Mouse (Mus musculus) limb, embryonic 15.5 days (tissue): ENCODE results near the gene Stk32c. TPM values are rescaled to one million over a fixed set of nuclear protein-coding genes. Genes with fewer than 3 reads are reported as not detected.

Source experiments
- ATAC-seq: fragments of 200-750 bp; cut with Nextera tagmentation; 2 replicates; pipeline ENCODE4 v1.8.0; 2017; ENCODE audit warnings: low read depth, moderate TSS enrichment; ENCODE audit not compliant: insufficient number of reproducible peaks, low FRiP score, low TSS enrichment
- H3K27ac ChIP-seq: fragments of 300-500 bp; sonication (generic); 2 replicates; pipeline ENCODE4 v1.5.1; 2015; ENCODE audit warnings: moderate library complexity, mild to moderate bottlenecking, inconsistent platforms
- H3K27me3 ChIP-seq: fragments of 300-500 bp; sonication (generic); 2 replicates; pipeline ENCODE4 v1.6.1; 2015; ENCODE audit warnings: inconsistent platforms
- H3K36me3 ChIP-seq: fragments of 300-500 bp; sonication (generic); 2 replicates; pipeline ENCODE4 v1.6.1; 2015; ENCODE audit warnings: inconsistent platforms
- H3K4me1 ChIP-seq: fragments of 300-500 bp; sonication (generic); 2 replicates; pipeline ENCODE4 v1.6.1; 2015; ENCODE audit warnings: inconsistent platforms
- H3K4me2 ChIP-seq: fragments of 300-500 bp; sonication (generic); 2 replicates; pipeline ENCODE4 v1.6.1; 2015; ENCODE audit warnings: mild to moderate bottlenecking, inconsistent platforms
- H3K4me3 ChIP-seq: fragments of 300-500 bp; sonication (generic); 2 replicates; pipeline ENCODE4 v1.5.1; 2015; ENCODE audit warnings: mild to moderate bottlenecking, inconsistent platforms
- H3K9ac ChIP-seq: fragments of 300-500 bp; sonication (generic); 2 replicates; pipeline ENCODE4 v1.6.1; 2015; ENCODE audit warnings: inconsistent platforms
- H3K9me3 ChIP-seq: fragments of 300-500 bp; sonication (generic); 2 replicates; pipeline ENCODE4 v1.6.1; 2016; ENCODE audit warnings: inconsistent platforms
- WGBS: fragments of 180-500 bp; shearing (Covaris S2); methylation state at CpG from one replicate; pipeline ENCODE4 v1.1.7; 2015; 5-methylcytosine and 5-hydroxymethylcytosine counted together
- polyA plus RNA-seq: library from polyadenylated mRNA; unstranded; fragments of >200 nt; fragmentation: Nextera tagmentation; extraction: Ambion mirVana; gene quantifications from 2 replicates; pipeline ENCODE4 v1.2.1, GENCODE M21; 2015

Stk32c gene
- 0.23 and 0.27 TPM in 2 replicates for polyA plus RNA-seq

- H3K27me3 ChIP-seq, result no peaks in the 10 kb centered on the region
- H3K36me3 ChIP-seq, result no peaks in the 10 kb centered on the region
- H3K9me3 ChIP-seq, result no peaks in the 10 kb centered on the region
- peak within 1 kb of the TSS; percentile 59 for H3K9ac ChIP-seq
- H3K4me1 ChIP-seq, result peaks cover 10% of the 10 kb centered on the region
- peak; percentile 97 for ATAC-seq
- 1% methylated on average over 53 of the region's 53 CpGs for WGBS
- H3K4me3 ChIP-seq, result peak within 1 kb of the TSS; percentile 62
- H3K27ac ChIP-seq, result peak within 1 kb of the TSS; percentile 88
- H3K4me2 ChIP-seq, result peak within 1 kb of the TSS; percentile 66
These were observed at the start of gene Stk32c, which contains the start of gene Lrrc27 for GRCm38 (mm10) chr7:139212754-139213745. Gene Stk32c, minus strand, starts transcription at chr7:139213307. Gene Lrrc27, plus strand, starts transcription at chr7:139212988.

DNA sequence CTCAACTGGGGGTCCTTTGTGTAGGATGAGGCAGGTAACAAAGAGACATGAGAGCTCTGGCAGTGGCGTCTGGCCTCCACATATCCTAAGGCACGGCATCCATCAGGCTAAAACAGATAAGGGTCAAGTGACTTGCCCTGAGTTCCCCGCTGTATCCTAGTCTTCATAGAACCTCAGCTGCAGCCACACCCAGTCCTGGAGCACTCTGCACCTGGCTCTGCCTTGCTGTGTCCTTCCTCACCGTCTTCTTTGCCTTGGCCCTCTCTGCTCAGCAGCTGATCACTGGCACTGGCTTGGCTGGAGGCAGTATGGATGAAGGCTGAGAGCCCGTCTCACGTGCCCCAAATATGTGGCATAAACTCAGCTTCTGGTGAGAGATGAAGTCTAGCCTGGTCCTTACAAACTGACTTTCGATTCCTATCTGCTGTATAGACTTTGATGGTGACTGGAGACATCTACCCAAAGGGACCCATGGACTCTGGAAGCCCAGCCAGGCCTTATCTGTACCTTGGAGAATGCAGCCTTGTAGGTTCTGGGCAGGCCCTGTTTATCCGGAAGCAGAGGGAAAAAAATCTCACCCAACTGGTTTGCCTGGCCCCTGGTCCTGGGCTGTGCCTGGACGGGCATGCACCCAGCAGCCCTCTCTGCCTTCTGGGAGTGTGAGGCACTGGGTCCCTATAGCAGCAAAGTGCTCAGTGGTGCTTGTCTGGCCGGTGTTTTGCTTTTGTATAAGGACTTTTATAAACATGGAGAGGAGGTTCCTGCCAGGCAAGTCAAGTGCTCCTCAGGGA lies 44.8 kb upstream of the Stk32c start:
- Histone ChIP-seq H3K9me3 (no peaks in the 10 kb centered on the region), H3K4me1 (peaks cover 21% of the 10 kb centered on the region), H3K4me2 (no peak overlapping the region), H3K36me3 (peaks cover 42% of the 10 kb centered on the region; the same call in 1 of the 2 replicates), H3K9ac (no peak overlapping the region), H3K4me3 (no peak overlapping the region), H3K27me3 (no peaks in the 10 kb centered on the region), H3K27ac (no peak overlapping the region)
- no peak for ATAC-seq
- 77% methylated on average over 10 of the region's 10 CpGs for WGBS

DNA sequence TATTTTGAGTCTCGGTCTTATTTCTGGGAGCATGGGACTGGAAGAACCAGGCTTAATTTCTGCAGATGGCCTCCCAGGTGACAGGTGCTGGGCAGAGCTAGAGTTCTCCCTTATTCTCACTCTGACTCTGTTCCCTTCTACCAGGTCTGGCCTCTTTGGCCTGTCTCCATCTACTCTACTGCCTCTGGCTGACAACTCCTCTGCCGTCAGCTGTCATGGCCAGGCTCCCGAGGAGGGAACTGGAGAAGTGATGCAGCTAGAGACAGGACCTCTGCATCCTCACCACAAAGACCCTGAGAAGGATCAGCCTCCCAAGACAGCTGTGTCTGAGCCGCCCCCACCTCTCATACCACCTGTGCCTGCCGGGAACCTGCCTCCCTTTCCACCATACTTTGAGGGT lies 41.5 kb upstream of the Stk32c start:
- Histone ChIP-seq H3K27me3 (no peaks in the 10 kb centered on the region), H3K27ac (no peak overlapping the region)
- no peak for ATAC-seq

DNA sequence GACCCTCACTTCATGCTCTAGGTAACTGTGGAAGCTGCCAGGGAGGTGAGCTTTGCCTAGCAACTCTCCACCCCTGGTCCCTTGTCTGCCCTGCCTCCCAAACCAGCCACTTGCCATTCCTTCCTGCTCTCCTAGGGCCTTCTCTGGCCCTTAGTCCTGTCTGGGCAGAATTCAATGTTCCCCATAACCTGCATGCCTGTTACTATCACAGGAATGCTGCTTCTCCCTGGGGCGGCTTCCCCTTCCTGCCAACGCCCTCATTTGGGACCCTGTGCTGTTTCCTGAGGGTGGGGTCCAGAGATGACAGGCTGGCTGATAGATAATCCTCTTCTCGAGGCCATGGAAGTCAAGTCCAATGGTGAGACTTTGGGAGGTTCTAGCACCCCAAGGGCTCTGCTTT lies 40.4 kb upstream of the Stk32c start:
- no peak for ATAC-seq
- Histone ChIP-seq H3K36me3 (peaks cover 26% of the 10 kb centered on the region; the same call in 1 of the 2 replicates), H3K4me2 (no peak overlapping the region), H3K27me3 (no peaks in the 10 kb centered on the region), H3K4me1 (peaks cover 53% of the 10 kb centered on the region), H3K9me3 (no peaks in the 10 kb centered on the region), H3K9ac (no peak overlapping the region), H3K27ac (0 out of 2 replicates have a peak overlapping the region, but pooled peaks have one; percentile 22), H3K4me3 (no peak overlapping the region)
- 54% methylated on average over 3 of the region's 3 CpGs for WGBS

More for the DNA sequence above, 41.5 kb upstream of the Stk32c start:
- Histone ChIP-seq H3K36me3 (peaks cover 26% of the 10 kb centered on the region; the same call in 1 of the 2 replicates), H3K9ac (no peak overlapping the region), H3K4me2 (no peak overlapping the region), H3K4me1 (peaks cover 47% of the 10 kb centered on the region), H3K4me3 (no peak overlapping the region), H3K9me3 (no peaks in the 10 kb centered on the region)
- WGBS, result 76% methylated on average over 5 of the region's 5 CpGs

GRCm38 (mm10) chr7:139252986-139253385 lies 39.9 kb upstream of the Stk32c start:
- H3K27me3 ChIP-seq, result no peaks in the 10 kb centered on the region
- peaks cover 53% of the 10 kb centered on the region for H3K4me1 ChIP-seq
- peaks cover 26% of the 10 kb centered on the region; the same call in 1 of the 2 replicates for H3K36me3 ChIP-seq
- H3K9ac ChIP-seq, result no peak overlapping the region
- H3K4me3 ChIP-seq, result no peak overlapping the region
- H3K9me3 ChIP-seq, result no peaks in the 10 kb centered on the region
- no peak overlapping the region for H3K27ac ChIP-seq
- 59% methylated on average over 9 of the region's 9 CpGs for WGBS
- H3K4me2 ChIP-seq, result no peak overlapping the region
- ATAC-seq, result no peak

- WGBS, result 85% methylated on average over 7 of the region's 7 CpGs
- no peaks in the 10 kb centered on the region for H3K27me3 ChIP-seq
- H3K36me3 ChIP-seq, result peaks cover 23% of the 10 kb centered on the region; the same call in 1 of the 2 replicates
- no peak for ATAC-seq
- H3K9ac ChIP-seq, result no peak overlapping the region
- H3K27ac ChIP-seq, result no peak overlapping the region
- H3K4me3 ChIP-seq, result no peak overlapping the region
- H3K4me1 ChIP-seq, result peaks cover 57% of the 10 kb centered on the region
- H3K4me2 ChIP-seq, result no peak overlapping the region
- no peaks in the 10 kb centered on the region for H3K9me3 ChIP-seq
These were observed 39.5 kb upstream of the Stk32c start for GRCm38 (mm10) chr7:139252566-139252965.

DNA sequence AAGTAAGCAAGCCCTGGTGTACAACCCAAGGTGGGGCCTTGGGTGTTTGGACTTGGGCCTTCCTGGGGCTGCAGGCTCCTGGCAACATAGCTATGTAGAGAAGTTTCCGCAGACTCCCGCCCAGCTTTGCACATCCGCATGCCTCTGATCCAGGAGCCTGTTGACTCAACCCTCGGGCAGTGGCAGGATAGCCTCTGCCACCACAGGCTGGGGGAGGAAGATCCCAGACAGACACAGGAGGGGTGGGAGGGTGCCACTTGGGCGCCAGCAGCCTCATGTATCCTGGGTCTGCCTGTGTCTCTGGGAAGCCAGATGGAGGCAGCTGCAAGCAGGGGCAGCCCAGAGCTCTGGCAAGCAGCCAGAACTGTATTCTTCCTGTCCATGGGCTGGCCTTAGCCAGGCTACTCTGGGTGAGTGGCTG lies 38.8 kb upstream of the Stk32c start:
- 48% methylated on average over 5 of the region's 5 CpGs for WGBS
- peaks cover 57% of the 10 kb centered on the region for H3K4me1 ChIP-seq
- H3K4me2 ChIP-seq, result no peak overlapping the region
- peaks cover 18% of the 10 kb centered on the region; the same call in 1 of the 2 replicates for H3K36me3 ChIP-seq
- no peak for ATAC-seq
- H3K9me3 ChIP-seq, result no peaks in the 10 kb centered on the region
- peak overlapping the region; percentile 7; the same call in 1 of the 2 replicates for H3K27ac ChIP-seq
- H3K27me3 ChIP-seq, result no peaks in the 10 kb centered on the region
- no peak overlapping the region for H3K4me3 ChIP-seq
- no peak overlapping the region for H3K9ac ChIP-seq

GRCm38 (mm10) chr7:139249406-139250210 lies 36.5 kb upstream of the Stk32c start:
- Histone ChIP-seq H3K4me1 (peaks cover 67% of the 10 kb centered on the region), H3K9me3 (no peaks in the 10 kb centered on the region), H3K4me2 (peak overlapping the region; percentile 93), H3K9ac (no peak overlapping the region), H3K4me3 (peak overlapping the region; percentile 72), H3K27me3 (no peaks in the 10 kb centered on the region), H3K27ac (peak overlapping the region; percentile 87; the same call in 1 of the 2 replicates), H3K36me3 (no peaks in the 10 kb centered on the region)
- ATAC-seq, result no peak
- WGBS, result 37% methylated on average over 7 of the region's 7 CpGs

GRCm38 (mm10) chr7:139248615-139249405 lies 35.7 kb upstream of the Stk32c start:
- H3K27ac ChIP-seq, result peak overlapping the region; percentile 87
- 1% methylated on average over 45 of the region's 45 CpGs for WGBS

DNA sequence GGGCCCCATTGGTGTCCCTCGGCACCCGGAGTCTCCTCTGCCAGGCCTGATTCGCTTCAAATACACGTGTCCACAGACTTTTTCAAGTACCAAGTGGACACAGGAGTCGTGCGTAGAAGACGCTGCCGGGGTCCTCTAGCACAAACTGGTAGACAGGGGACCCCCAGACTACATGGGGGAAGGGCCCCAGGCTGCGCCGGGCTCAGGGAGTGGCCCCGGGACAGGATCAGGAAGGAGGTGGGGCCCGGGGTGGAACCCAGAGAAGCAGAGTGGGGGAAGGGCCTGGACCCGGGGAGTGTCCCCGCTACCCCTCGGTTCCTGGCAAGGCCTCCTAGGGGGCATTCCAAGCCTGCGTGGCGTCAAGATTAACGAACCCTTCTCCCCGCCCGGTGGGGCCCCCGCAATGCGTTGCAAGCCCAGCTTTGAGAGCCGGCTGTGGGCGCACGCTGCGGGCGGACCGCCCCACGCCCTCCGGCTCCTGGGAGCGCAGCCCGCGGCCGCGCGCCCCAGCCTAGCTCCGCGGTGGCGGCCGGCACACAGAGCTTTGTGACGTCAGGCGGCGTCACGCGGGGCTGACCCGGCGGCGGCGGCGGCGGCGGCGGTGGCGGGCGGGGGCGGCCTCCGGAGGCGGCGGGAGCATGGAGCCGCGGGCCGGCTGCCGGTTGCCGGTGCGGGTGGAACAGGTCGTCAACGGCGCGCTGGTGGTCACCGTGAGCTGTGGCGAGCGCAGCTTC lies 34.9 kb upstream of the Stk32c start, which contains the start of gene Pwwp2b:
Pwwp2b (plus strand) TSS at position 602 of the 734 bp plus-strand sequence.
- Histone ChIP-seq H3K9ac (peak within 1 kb of the TSS; percentile 70), H3K36me3 (no peaks in the 10 kb centered on the region), H3K4me1 (peaks cover 60% of the 10 kb centered on the region), H3K27me3 (no peaks in the 10 kb centered on the region), H3K4me2 (peak within 1 kb of the TSS; percentile 93), H3K27ac (peak within 1 kb of the TSS; percentile 87), H3K4me3 (peak within 1 kb of the TSS; percentile 72), H3K9me3 (no peaks in the 10 kb centered on the region)
- ATAC-seq, result peak; percentile 54
- WGBS, result under 1% methylated on average over 66 of the region's 72 CpGs

More at GRCm38 (mm10) chr7:139248615-139249405, 35.7 kb upstream of the Stk32c start:
- no peak for ATAC-seq
- Histone ChIP-seq H3K9ac (peak overlapping the region; percentile 70), H3K27me3 (no peaks in the 10 kb centered on the region), H3K36me3 (no peaks in the 10 kb centered on the region), H3K4me1 (peaks cover 67% of the 10 kb centered on the region), H3K4me2 (peak overlapping the region; percentile 93), H3K9me3 (no peaks in the 10 kb centered on the region), H3K4me3 (peak overlapping the region; percentile 72)
